Mouse (Mus musculus) megakaryocyte, embryonic 14.5 days (primary cell): ENCODE results near the gene Zbtb17. TPM values are rescaled to one million over a fixed set of nuclear protein-coding genes. Genes with fewer than 3 reads are reported as not detected.

Experiments used
- H3K27me3 ChIP-seq: replicated peaks from 2 replicates; pipeline ENCODE3; 2012; ENCODE audit warnings: inconsistent platforms
- H3K36me3 ChIP-seq: replicated peaks from 2 replicates; pipeline ENCODE3; 2012; ENCODE audit warnings: low read length, inconsistent platforms, mixed read lengths
- H3K4me1 ChIP-seq: 2 replicates; pipeline ENCODE4 v1.6.1; 2012; ENCODE audit warnings: inconsistent platforms
- H3K4me3 ChIP-seq: replicated peaks from 2 replicates; pipeline ENCODE3; 2012; ENCODE audit warnings: moderate library complexity, mild to moderate bottlenecking, inconsistent platforms
- H3K9me3 ChIP-seq: 2 replicates; pipeline ENCODE4 v1.6.1; 2012; ENCODE audit warnings: inconsistent platforms
- FLI1 ChIP-seq: IDR thresholded peaks from 2 replicates; pipeline ENCODE4 v1.6.1; 2012; ENCODE audit warnings: low read length, inconsistent platforms, mixed read lengths
- GATA1 ChIP-seq: IDR thresholded peaks from 3 replicates; pipeline ENCODE4 v1.6.1; 2012; ENCODE audit warnings: mixed read lengths, low read length, inconsistent platforms, borderline replicate concordance
- polyA plus RNA-seq: library from polyadenylated mRNA; stranded (reverse); fragments of >175 nt; gene quantifications from 2 replicates; pipeline ENCODE4 v1.2.3, GENCODE M21; 2012; ENCODE audit warnings: low replicate concordance; ENCODE audit not compliant: insufficient read depth

Zbtb17 gene
- polyA plus RNA-seq, 1 experiment = 32.4 TPM

GRCm38 (mm10) chr4:141466289-141466795 is 21.9 kb downstream of the Zbtb17 start:
- Histone ChIP-seq H3K36me3 (peaks cover 99% of the 10 kb centered on the region), H3K27me3 (no peaks in the 10 kb centered on the region), H3K4me3 (peak overlapping the region; percentile 67), H3K9me3 (peaks cover 2% of the 10 kb centered on the region; the same call in 1 of the 2 replicates), H3K4me1 (peaks cover 18% of the 10 kb centered on the region)
- TF ChIP-seq FLI1 (no peak), GATA1 (no peak)

- Histone ChIP-seq H3K4me3 (no peak overlapping the region), H3K36me3 (peaks cover 99% of the 10 kb centered on the region), H3K27me3 (no peaks in the 10 kb centered on the region), H3K9me3 (peaks cover 9% of the 10 kb centered on the region), H3K4me1 (peaks cover 11% of the 10 kb centered on the region; the same call in 1 of the 2 replicates)
- no peak for TF ChIP-seq GATA1
Measured at GRCm38 (mm10) chr4:141466844-141467580, 22.6 kb downstream of the Zbtb17 start.

GRCm38 (mm10) chr4:141467581-141467927 is 23.1 kb downstream of the Zbtb17 start:
- H3K36me3 ChIP-seq = peaks cover 99% of the 10 kb centered on the region

GRCm38 (mm10) chr4:141468576-141468975 is 24.1 kb downstream of the Zbtb17 start:
- peaks cover 24% of the 10 kb centered on the region for H3K9me3 ChIP-seq
- TF ChIP-seq GATA1 = no peak
- TF ChIP-seq FLI1 = no peak
- H3K4me3 ChIP-seq = no peak overlapping the region

More at GRCm38 (mm10) chr4:141467581-141467927, 23.1 kb downstream of the Zbtb17 start:
- Histone ChIP-seq H3K4me1 (peaks cover 11% of the 10 kb centered on the region; the same call in 1 of the 2 replicates), H3K9me3 (peaks cover 14% of the 10 kb centered on the region), H3K4me3 (no peak overlapping the region), H3K27me3 (no peaks in the 10 kb centered on the region)
- TF ChIP-seq GATA1 (no peak), FLI1 (no peak)

GRCm38 (mm10) chr4:141469343-141469742 is 24.9 kb downstream of the Zbtb17 start:
- Histone ChIP-seq H3K4me3 (no peak overlapping the region), H3K9me3 (peaks cover 32% of the 10 kb centered on the region), H3K27me3 (no peaks in the 10 kb centered on the region), H3K36me3 (peaks cover 99% of the 10 kb centered on the region), H3K4me1 (peaks cover 12% of the 10 kb centered on the region; the same call in 1 of the 2 replicates)
- TF ChIP-seq FLI1 (no peak), GATA1 (no peak)

More at GRCm38 (mm10) chr4:141468576-141468975, 24.1 kb downstream of the Zbtb17 start:
- Histone ChIP-seq H3K36me3 (peaks cover 99% of the 10 kb centered on the region), H3K27me3 (no peaks in the 10 kb centered on the region), H3K4me1 (peaks cover 11% of the 10 kb centered on the region; the same call in 1 of the 2 replicates)

GRCm38 (mm10) chr4:141471491-141471890 is 27.0 kb downstream of the Zbtb17 start:
- TF ChIP-seq GATA1 = no peak
- TF ChIP-seq FLI1 = no peak
- H3K9me3 ChIP-seq = peaks cover 53% of the 10 kb centered on the region
- no peaks in the 10 kb centered on the region for H3K27me3 ChIP-seq
- H3K4me1 ChIP-seq = peaks cover 9% of the 10 kb centered on the region
- H3K4me3 ChIP-seq = peak overlapping the region; percentile 10
- peaks cover 99% of the 10 kb centered on the region for H3K36me3 ChIP-seq

GRCm38 (mm10) chr4:141472641-141473321 is 28.3 kb downstream of the Zbtb17 start:
- no peaks in the 10 kb centered on the region for H3K27me3 ChIP-seq
- no peak for TF ChIP-seq FLI1
- TF ChIP-seq GATA1 = no peak
- peaks cover 64% of the 10 kb centered on the region for H3K9me3 ChIP-seq
- H3K4me1 ChIP-seq = peaks cover 5% of the 10 kb centered on the region; the same call in 1 of the 2 replicates
- no peak overlapping the region for H3K4me3 ChIP-seq
- H3K36me3 ChIP-seq = peaks cover 99% of the 10 kb centered on the region

- Histone ChIP-seq H3K4me3 (peak overlapping the region; percentile 7), H3K36me3 (peaks cover 100% of the 10 kb centered on the region), H3K9me3 (peaks cover 78% of the 10 kb centered on the region), H3K4me1 (peaks cover 5% of the 10 kb centered on the region; the same call in 1 of the 2 replicates), H3K27me3 (no peaks in the 10 kb centered on the region)
- no peak for TF ChIP-seq FLI1
- TF ChIP-seq GATA1 = no peak
Measured at GRCm38 (mm10) chr4:141474431-141474830, 30.0 kb downstream of the Zbtb17 start.

GRCm38 (mm10) chr4:141477681-141478102 is 33.2 kb downstream of the Zbtb17 start:
- peaks cover 65% of the 10 kb centered on the region for H3K9me3 ChIP-seq
- H3K36me3 ChIP-seq = peaks cover 98% of the 10 kb centered on the region
- peaks cover 5% of the 10 kb centered on the region; the same call in 1 of the 2 replicates for H3K4me1 ChIP-seq
- H3K27me3 ChIP-seq = no peaks in the 10 kb centered on the region
- H3K4me3 ChIP-seq = no peak overlapping the region
- TF ChIP-seq GATA1 = no peak

- no peak for TF ChIP-seq FLI1
- TF ChIP-seq GATA1 = no peak
- Histone ChIP-seq H3K36me3 (peaks cover 98% of the 10 kb centered on the region), H3K4me1 (peaks cover 5% of the 10 kb centered on the region; the same call in 1 of the 2 replicates), H3K9me3 (peaks cover 59% of the 10 kb centered on the region), H3K4me3 (no peak overlapping the region), H3K27me3 (no peaks in the 10 kb centered on the region)
Measured at GRCm38 (mm10) chr4:141478225-141478624, 33.8 kb downstream of the Zbtb17 start.
